Mouse (Mus musculus) lung, postnatal 0 days (tissue): Measurements from ENCODE around the gene Rnf150. TPM values are rescaled to one million over a fixed set of nuclear protein-coding genes. Genes with fewer than 3 reads are reported as not detected.
A peak's percentile ranks its signal among the peaks of the same experiment; 100 is the strongest.

Experiments
- ATAC-seq: fragments of 200-750 bp; cut with Nextera tagmentation; 2 replicates; pipeline ENCODE4 v1.8.0; 2017; ENCODE audit warnings: moderate library complexity
- DNase-seq: peaks from one replicate; pipeline ENCODE4 v3.0.0-alpha.2; 2016; ENCODE audit warnings: low spot score
- H3K27ac ChIP-seq: fragments of 300-500 bp; sonication (generic); 2 replicates; pipeline ENCODE4 v1.5.1; 2014; ENCODE audit warnings: antibody characterized with exemption, mild to moderate bottlenecking, low read length, mixed read lengths
- H3K27me3 ChIP-seq: fragments of 300-500 bp; sonication (generic); replicated peaks from 2 replicates; pipeline ENCODE4 v1.6.1; 2014; ENCODE audit warnings: low read length, mixed read lengths; ENCODE audit not compliant: insufficient read depth
- H3K36me3 ChIP-seq: fragments of 300-500 bp; sonication (generic); 2 replicates; pipeline ENCODE4 v1.6.1; 2014; ENCODE audit warnings: low read length, mixed read lengths; ENCODE audit not compliant: insufficient read depth
- H3K4me1 ChIP-seq: fragments of 300-500 bp; sonication (generic); 2 replicates; pipeline ENCODE4 v1.6.1; 2014; ENCODE audit warnings: antibody characterized with exemption, low read depth, low read length, mixed read lengths; ENCODE audit not compliant: insufficient read depth
- H3K4me2 ChIP-seq: fragments of 300-500 bp; sonication (generic); replicated peaks from 2 replicates; pipeline ENCODE4 v1.6.1; 2014; ENCODE audit warnings: low read depth, mild to moderate bottlenecking, low read length, moderate library complexity, mixed read lengths
- H3K4me3 ChIP-seq: fragments of 300-500 bp; sonication (generic); 2 replicates; pipeline ENCODE4 v1.5.1; 2014; ENCODE audit warnings: low read depth, low read length
- H3K9ac ChIP-seq: fragments of 300-500 bp; sonication (generic); replicated peaks from 2 replicates; pipeline ENCODE4 v1.6.1; 2014; ENCODE audit warnings: low read depth, mild to moderate bottlenecking
- H3K9me3 ChIP-seq: fragments of 300-500 bp; sonication (generic); 2 replicates; pipeline ENCODE4 v1.6.1; 2016; ENCODE audit warnings: low read length, mixed read lengths
- CTCF ChIP-seq: IDR thresholded peaks from 2 replicates; pipeline ENCODE4 v1.5.1; 2016; ENCODE audit warnings: antibody characterized with exemption, mild to moderate bottlenecking
- EP300 ChIP-seq: IDR thresholded peaks from 2 replicates; pipeline ENCODE4 v1.6.1; 2016; ENCODE audit warnings: antibody characterized with exemption, mild to moderate bottlenecking, control low read depth
- WGBS: fragments of 180-500 bp; shearing (Covaris S2); extraction: QIAGEN DNeasy Blood & Tissue Kit; methylation state at CpG from one replicate; pipeline ENCODE4 v1.1.7; 2014; 5-methylcytosine and 5-hydroxymethylcytosine counted together
- polyA plus RNA-seq: library from polyadenylated mRNA; unstranded; fragments of >200 nt; fragmentation: Nextera tagmentation; extraction: Ambion mirVana; gene quantifications from 2 replicates; pipeline ENCODE4 v1.2.1, GENCODE M21; 2015

Rnf150 gene
- polyA plus RNA-seq, 1 experiment from 2014 or later, result 1.7 TPM

- Histone ChIP-seq H3K36me3 (no peaks in the 10 kb centered on the region), H3K9me3 (no peaks in the 10 kb centered on the region), H3K27me3 (no peaks in the 10 kb centered on the region), H3K27ac (0 out of 2 replicates have a peak overlapping the region, but pooled peaks have one; percentile 73), H3K4me1 (peaks cover 4% of the 10 kb centered on the region; the same call in 1 of the 2 replicates), H3K4me2 (peak overlapping the region; percentile 91), H3K9ac (peak overlapping the region; percentile 65; the same call in 1 of the 2 replicates), H3K4me3 (peak overlapping the region; percentile 80)
- TF ChIP-seq EP300 (no peak), CTCF (no peak)
- DNase-seq, result no peak
- 2% methylated on average over 10 of the region's 10 CpGs for WGBS
- ATAC-seq, result no peak
These were observed 1.3 kb downstream of the Rnf150 start for GRCm38 (mm10) chr8:82864521-82864818.

- DNase-seq (peak; percentile 25), ATAC-seq (no peak)
- Histone ChIP-seq H3K9me3 (no peaks in the 10 kb centered on the region), H3K9ac (no peak overlapping the region), H3K27ac (no peak overlapping the region), H3K27me3 (no peaks in the 10 kb centered on the region), H3K4me1 (peaks cover 4% of the 10 kb centered on the region; the same call in 1 of the 2 replicates), H3K4me3 (peak overlapping the region; percentile 80; the same call in 1 of the 2 replicates), H3K4me2 (peak overlapping the region; percentile 91), H3K36me3 (no peaks in the 10 kb centered on the region)
- TF ChIP-seq EP300 (no peak), CTCF (no peak)
- WGBS, result 41% methylated on average over 5 of the region's 5 CpGs
These were observed 2.1 kb downstream of the Rnf150 start for GRCm38 (mm10) chr8:82865239-82865638.

GRCm38 (mm10) chr8:82866251-82866650, 3.1 kb downstream of the Rnf150 start:
- Histone ChIP-seq H3K9ac (no peak overlapping the region), H3K9me3 (no peaks in the 10 kb centered on the region), H3K4me2 (0 out of 2 replicates have a peak overlapping the region, but pooled peaks have one; percentile 91), H3K4me3 (no peak overlapping the region), H3K27me3 (no peaks in the 10 kb centered on the region), H3K36me3 (no peaks in the 10 kb centered on the region), H3K4me1 (peaks cover 4% of the 10 kb centered on the region; the same call in 1 of the 2 replicates), H3K27ac (no peak overlapping the region)
- no peak for DNase-seq
- TF ChIP-seq EP300 (no peak), CTCF (no peak)
- no peak for ATAC-seq
- 56% methylated on average over 1 of the region's 1 CpGs for WGBS

GRCm38 (mm10) chr8:82870840-82871490, 7.8 kb downstream of the Rnf150 start:
- Histone ChIP-seq H3K4me1 (no peaks in the 10 kb centered on the region), H3K9ac (no peak overlapping the region), H3K9me3 (no peaks in the 10 kb centered on the region), H3K27ac (no peak overlapping the region), H3K4me2 (no peak overlapping the region), H3K4me3 (no peak overlapping the region), H3K27me3 (no peaks in the 10 kb centered on the region), H3K36me3 (no peaks in the 10 kb centered on the region)
- DNase-seq (peak; percentile 17), ATAC-seq (no peak)
- WGBS, result 48% methylated on average over 4 of the region's 4 CpGs
- no peak for TF ChIP-seq EP300
- TF ChIP-seq CTCF, result no peak

GRCm38 (mm10) chr8:82871986-82872385, 8.8 kb downstream of the Rnf150 start:
- Histone ChIP-seq H3K4me3 (no peak overlapping the region), H3K27me3 (no peaks in the 10 kb centered on the region), H3K4me1 (no peaks in the 10 kb centered on the region; the same call in 1 of the 2 replicates), H3K9me3 (no peaks in the 10 kb centered on the region), H3K36me3 (no peaks in the 10 kb centered on the region), H3K27ac (no peak overlapping the region), H3K4me2 (no peak overlapping the region), H3K9ac (no peak overlapping the region)
- 83% methylated on average over 4 of the region's 4 CpGs for WGBS
- ATAC-seq, result no peak
- TF ChIP-seq CTCF, result no peak
- TF ChIP-seq EP300, result no peak
- DNase-seq, result no peak

- H3K9me3 ChIP-seq, result no peaks in the 10 kb centered on the region
- WGBS, result 83% methylated on average over 2 of the region's 2 CpGs
- H3K27ac ChIP-seq, result no peak overlapping the region
- no peak for ATAC-seq
- no peaks in the 10 kb centered on the region; the same call in 1 of the 2 replicates for H3K4me1 ChIP-seq
- H3K4me2 ChIP-seq, result no peak overlapping the region
- TF ChIP-seq EP300 (no peak), CTCF (no peak)
- DNase-seq, result no peak
- no peak overlapping the region for H3K4me3 ChIP-seq
- no peak overlapping the region for H3K9ac ChIP-seq
- H3K36me3 ChIP-seq, result no peaks in the 10 kb centered on the region
- no peaks in the 10 kb centered on the region for H3K27me3 ChIP-seq
These were observed 10.9 kb downstream of the Rnf150 start for GRCm38 (mm10) chr8:82874102-82874501.
